Mouse (Mus musculus): ENCODE results near the gene Hist1h3f.
"Not testable (repeated sequence)": the region's sequence is repeated elsewhere in the genome, so short reads cannot be mapped to it uniquely, and the experiment has no call there.

GRCm38 (mm10) chr13:23542999-23543607 lies 749 bp upstream of the Hist1h3f start, which contains the start of gene Hist1h2bh:
- TF ChIP-seq EP300, CTCF (IDR thresholded peaks at IDR 0.05): not testable (repeated sequence)

Measured in lung, postnatal 0 days (tissue).